Mouse (Mus musculus): ENCODE results near the gene Dohh.

Dohh gene

GRCm38 (mm10) chr10:81432169-81432867 lies 48.1 kb downstream of the Dohh start:
- no peak for DNase-seq

GRCm38 (mm10) chr10:81432868-81433262 lies 48.6 kb downstream of the Dohh start:
- peak; percentile 99 for DNase-seq

GRCm38 (mm10) chr10:81433541-81434289 lies 49.5 kb downstream of the Dohh start:
- peak; percentile 85 for DNase-seq

DNA sequence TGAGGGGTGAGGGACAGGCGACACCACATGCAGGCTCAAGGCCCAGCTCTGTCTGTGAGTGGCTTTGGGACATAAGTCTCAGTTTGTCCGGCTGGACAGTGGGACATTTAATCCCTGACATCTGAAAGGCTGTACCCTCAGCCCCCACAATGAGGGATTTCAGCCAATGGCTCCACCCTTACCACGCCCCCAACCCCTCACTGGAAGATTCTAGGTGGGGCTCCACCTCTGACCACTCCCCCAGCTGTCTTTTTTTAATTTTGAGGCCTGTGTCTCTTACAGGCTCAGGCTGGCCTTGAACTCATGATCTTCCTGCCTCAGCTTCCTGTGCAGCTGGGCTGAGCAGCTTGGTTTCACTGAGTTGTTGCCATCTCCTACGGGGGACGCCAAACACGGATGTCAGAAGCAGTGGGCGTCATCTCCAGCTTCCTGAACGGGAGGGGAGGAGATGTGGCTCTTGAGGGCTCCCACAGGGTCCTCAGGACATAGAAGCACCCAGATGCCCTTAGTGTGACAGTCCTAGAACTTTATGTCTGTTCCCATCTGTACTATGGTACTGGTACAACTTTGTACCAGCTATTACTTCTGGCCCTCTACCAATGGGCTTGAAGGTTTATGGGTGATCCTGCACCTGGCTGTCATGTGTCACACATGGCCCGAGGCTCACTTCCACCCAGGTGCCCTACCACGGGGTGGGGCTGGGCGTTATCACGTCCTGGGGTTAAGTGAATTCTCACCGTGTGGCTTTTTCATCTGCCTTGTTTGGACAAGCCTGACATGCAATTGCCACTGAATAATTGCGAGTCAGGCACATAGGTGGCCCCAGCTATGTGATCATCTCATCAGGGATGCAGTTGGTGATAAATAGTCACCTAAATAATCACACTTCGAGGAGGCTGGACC lies 50.4 kb downstream of the Dohh start:
- peak; percentile 55 for DNase-seq

DNA sequence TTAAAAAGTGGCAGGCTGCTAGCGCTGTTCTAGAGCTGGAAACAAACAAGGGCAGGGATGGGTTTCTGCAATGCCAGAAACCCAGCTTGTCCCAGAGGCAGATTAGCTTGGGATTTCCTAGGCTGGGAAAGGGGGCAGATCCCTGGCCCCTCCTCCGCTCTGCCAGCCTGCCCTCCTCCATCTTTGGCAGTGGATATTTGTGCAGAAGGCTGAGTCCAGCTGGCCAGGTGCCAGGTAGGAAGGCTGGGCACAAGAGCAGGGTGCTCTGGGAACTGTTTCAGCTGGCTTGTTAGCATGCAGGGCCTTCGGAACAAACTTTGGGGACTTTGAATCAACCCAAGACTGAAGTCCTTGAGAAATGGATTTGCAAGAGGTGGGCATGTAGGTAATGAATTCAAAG lies 51.2 kb downstream of the Dohh start:
- DNase-seq: peak; percentile 90

Data from lung, postnatal 36 days (tissue).